Mouse (Mus musculus) intestine, embryonic 14.5 days (tissue): ENCODE measurements at regions not wholly inside any gene's neighbourhood (a gene's known extent, or its start where the extent isn't known, plus 50 kb on each side); places are given as distances from the start of the nearest gene placed in this dataset.
"Not testable (repeated sequence)": the region's sequence is repeated elsewhere in the genome, so short reads cannot be mapped to it uniquely, and the experiment has no call there.

Experiments
- ATAC-seq: fragments of 200-750 bp; cut with Nextera tagmentation; replicated peaks from 2 replicates; pipeline ENCODE4 v1.8.0; 2017; ENCODE audit warnings: low read depth, moderate number of reproducible peaks, moderate TSS enrichment, moderate library complexity; ENCODE audit not compliant: low FRiP score, low TSS enrichment
- DNase-seq: peaks from one replicate; pipeline ENCODE4 v3.0.0-alpha.2; 2018; ENCODE audit warnings: low spot score
- H3K27ac ChIP-seq: fragments of 300-500 bp; sonication (generic); 2 replicates; pipeline ENCODE4 v1.5.1; 2014; ENCODE audit warnings: low read depth, mild to moderate bottlenecking, control low read depth
- H3K27me3 ChIP-seq: fragments of 300-500 bp; sonication (generic); replicated peaks from 2 replicates; pipeline ENCODE4 v1.6.1; 2014; ENCODE audit warnings: low read length, control low read depth; ENCODE audit not compliant: control insufficient read depth, insufficient read depth
- H3K36me3 ChIP-seq: fragments of 300-500 bp; sonication (generic); 2 replicates; pipeline ENCODE4 v1.6.1; 2014; ENCODE audit warnings: low read length, control low read depth; ENCODE audit not compliant: control insufficient read depth, insufficient read depth
- H3K4me1 ChIP-seq: fragments of 300-500 bp; sonication (generic); replicated peaks from 2 replicates; pipeline ENCODE4 v1.6.1; 2014; ENCODE audit warnings: low read length, control low read depth, mixed read lengths; ENCODE audit not compliant: control insufficient read depth, insufficient read depth
- H3K4me2 ChIP-seq: fragments of 300-500 bp; sonication (generic); 2 replicates; pipeline ENCODE4 v1.6.1; 2014; ENCODE audit warnings: low read length
- H3K4me3 ChIP-seq: fragments of 300-500 bp; sonication (generic); 2 replicates; pipeline ENCODE4 v1.5.1; 2014; ENCODE audit warnings: low read depth, low read length, control low read depth, mixed read lengths
- H3K9ac ChIP-seq: fragments of 300-500 bp; sonication (generic); 2 replicates; pipeline ENCODE4 v1.6.1; 2014; ENCODE audit warnings: mild to moderate bottlenecking, low read length
- H3K9me3 ChIP-seq: fragments of 300-500 bp; sonication (generic); 2 replicates; pipeline ENCODE4 v1.6.1; 2016; ENCODE audit warnings: low read length, control low read depth; ENCODE audit not compliant: control insufficient read depth
- WGBS: fragments of 180-500 bp; shearing (Covaris S2); extraction: QIAGEN DNeasy Blood & Tissue Kit; methylation state at CpG from one replicate; pipeline ENCODE4 v1.1.7; 2014; 5-methylcytosine and 5-hydroxymethylcytosine counted together

GRCm38 (mm10) chr3:83480176-83480575 lies 285.9 kb upstream of the Sfrp2 start:
- Histone ChIP-seq H3K36me3 (no peaks in the 10 kb centered on the region), H3K27me3 (no peaks in the 10 kb centered on the region), H3K9me3 (no peaks in the 10 kb centered on the region), H3K4me2 (no peak overlapping the region), H3K4me1 (no peaks in the 10 kb centered on the region), H3K27ac (no peak overlapping the region), H3K4me3 (no peak overlapping the region), H3K9ac (no peak overlapping the region)
- DNase-seq (no peak), ATAC-seq (no peak)
- WGBS, result 88% methylated on average over 1 of the region's 1 CpGs

- DNase-seq, result no peak
- no peak overlapping the region for H3K9ac ChIP-seq
- 81% methylated on average over 7 of the region's 7 CpGs for WGBS
- no peaks in the 10 kb centered on the region for H3K4me1 ChIP-seq
- H3K27ac ChIP-seq, result no peak overlapping the region
- ATAC-seq, result no peak
- H3K4me3 ChIP-seq, result no peak overlapping the region
- no peak overlapping the region for H3K4me2 ChIP-seq
- H3K9me3 ChIP-seq, result no peaks in the 10 kb centered on the region
- no peaks in the 10 kb centered on the region for H3K27me3 ChIP-seq
- H3K36me3 ChIP-seq, result no peaks in the 10 kb centered on the region
These were observed 279.9 kb upstream of the Sfrp2 start for GRCm38 (mm10) chr3:83486192-83486716.

- Histone ChIP-seq H3K36me3 (no peaks in the 10 kb centered on the region), H3K9me3 (no peaks in the 10 kb centered on the region), H3K27me3 (no peaks in the 10 kb centered on the region), H3K4me1 (no peaks in the 10 kb centered on the region), H3K27ac (no peak overlapping the region), H3K4me2 (no peak overlapping the region), H3K4me3 (no peak overlapping the region), H3K9ac (no peak overlapping the region)
- 25% methylated on average over 1 of the region's 1 CpGs for WGBS
- DNase-seq (no peak), ATAC-seq (no peak)
These were observed 270.5 kb upstream of the Sfrp2 start for GRCm38 (mm10) chr3:83495584-83495983.

- ATAC-seq, result no peak
- H3K27me3 ChIP-seq, result no peaks in the 10 kb centered on the region
- DNase-seq, result no peak
- H3K27ac ChIP-seq, result no peak overlapping the region
- no peak overlapping the region for H3K9ac ChIP-seq
- no peak overlapping the region for H3K4me2 ChIP-seq
- H3K4me3 ChIP-seq, result no peak overlapping the region
- no peaks in the 10 kb centered on the region for H3K4me1 ChIP-seq
- no peaks in the 10 kb centered on the region for H3K9me3 ChIP-seq
- H3K36me3 ChIP-seq, result no peaks in the 10 kb centered on the region
- 38% methylated on average over 7 of the region's 7 CpGs for WGBS
These were observed 262.2 kb upstream of the Sfrp2 start for GRCm38 (mm10) chr3:83503901-83504300.

- no peaks in the 10 kb centered on the region for H3K9me3 ChIP-seq
- H3K36me3 ChIP-seq, result no peaks in the 10 kb centered on the region
- H3K27me3 ChIP-seq, result no peaks in the 10 kb centered on the region
- H3K27ac ChIP-seq, result no peak overlapping the region
- DNase-seq (no peak), ATAC-seq (no peak)
- no peaks in the 10 kb centered on the region for H3K4me1 ChIP-seq
- no peak overlapping the region for H3K4me2 ChIP-seq
- H3K4me3 ChIP-seq, result no peak overlapping the region
- no peak overlapping the region for H3K9ac ChIP-seq
- 57% methylated on average over 4 of the region's 4 CpGs for WGBS
These were observed 249.5 kb upstream of the Sfrp2 start for GRCm38 (mm10) chr3:83516614-83517013.

- H3K4me3 ChIP-seq, result no peak overlapping the region
- no peak for DNase-seq
- no peaks in the 10 kb centered on the region for H3K27me3 ChIP-seq
- no peaks in the 10 kb centered on the region for H3K4me1 ChIP-seq
- H3K9ac ChIP-seq, result no peak overlapping the region
- no peak for ATAC-seq
- no peak overlapping the region for H3K27ac ChIP-seq
- WGBS, result 65% methylated on average over 6 of the region's 6 CpGs
- no peaks in the 10 kb centered on the region for H3K36me3 ChIP-seq
- H3K4me2 ChIP-seq, result no peak overlapping the region
- no peaks in the 10 kb centered on the region for H3K9me3 ChIP-seq
These were observed 248.0 kb upstream of the Sfrp2 start for GRCm38 (mm10) chr3:83517914-83518635.

- no peaks in the 10 kb centered on the region for H3K4me1 ChIP-seq
- no peak for DNase-seq
- no peak overlapping the region for H3K27ac ChIP-seq
- H3K36me3 ChIP-seq, result no peaks in the 10 kb centered on the region
- no peaks in the 10 kb centered on the region for H3K27me3 ChIP-seq
- H3K4me3 ChIP-seq, result no peak overlapping the region
- no peak for ATAC-seq
- no peak overlapping the region for H3K9ac ChIP-seq
- no peaks in the 10 kb centered on the region for H3K9me3 ChIP-seq
- 67% methylated on average over 4 of the region's 4 CpGs for WGBS
- no peak overlapping the region for H3K4me2 ChIP-seq
These were observed 235.8 kb upstream of the Sfrp2 start for GRCm38 (mm10) chr3:83530243-83530847.

GRCm38 (mm10) chr3:83536624-83537023 lies 229.5 kb upstream of the Sfrp2 start:
- H3K4me2 ChIP-seq, H3K4me3 ChIP-seq, H3K36me3 ChIP-seq, ATAC-seq, H3K9ac ChIP-seq, DNase-seq, H3K27me3 ChIP-seq, H3K4me1 ChIP-seq, H3K9me3 ChIP-seq, H3K27ac ChIP-seq: not testable (repeated sequence)
- WGBS, result 37% methylated on average over 5 of the region's 5 CpGs

- H3K4me1 ChIP-seq, result peaks cover 5% of the 10 kb centered on the region; the same call in 1 of the 2 replicates
- ATAC-seq (no peak), DNase-seq (no peak)
- no peaks in the 10 kb centered on the region for H3K36me3 ChIP-seq
- H3K4me2 ChIP-seq, result 0 out of 2 replicates have a peak overlapping the region, but pooled peaks have one; percentile 6
- no peak overlapping the region for H3K9ac ChIP-seq
- no peak overlapping the region; the same call in 1 of the 2 replicates for H3K27ac ChIP-seq
- no peaks in the 10 kb centered on the region for H3K27me3 ChIP-seq
- 34% methylated on average over 4 of the region's 4 CpGs for WGBS
- no peaks in the 10 kb centered on the region for H3K9me3 ChIP-seq
- H3K4me3 ChIP-seq, result no peak overlapping the region
These were observed 228.9 kb upstream of the Sfrp2 start for GRCm38 (mm10) chr3:83537231-83537630.
